Mouse (Mus musculus) heart, adult 8-10 months (tissue): Measurements from ENCODE around the gene Hadhb. TPM values are rescaled to one million over a fixed set of nuclear protein-coding genes. Genes with fewer than 3 reads are reported as not detected.

ENCODE experiments used
- DNase-seq: peaks from one replicate; pipeline ENCODE4 v3.0.0; 2022; ENCODE audit warnings: low spot score
- total RNA-seq, 4 experiments: library from RNA; stranded (reverse); gene quantifications; 2 replicates each; pipeline ENCODE4 v1.2.4; 2022

Gene Hadhb
- total RNA-seq = 1,000 to 10,000 TPM; 2,312 to 2,801 (median 2,464) TPM

DNA sequence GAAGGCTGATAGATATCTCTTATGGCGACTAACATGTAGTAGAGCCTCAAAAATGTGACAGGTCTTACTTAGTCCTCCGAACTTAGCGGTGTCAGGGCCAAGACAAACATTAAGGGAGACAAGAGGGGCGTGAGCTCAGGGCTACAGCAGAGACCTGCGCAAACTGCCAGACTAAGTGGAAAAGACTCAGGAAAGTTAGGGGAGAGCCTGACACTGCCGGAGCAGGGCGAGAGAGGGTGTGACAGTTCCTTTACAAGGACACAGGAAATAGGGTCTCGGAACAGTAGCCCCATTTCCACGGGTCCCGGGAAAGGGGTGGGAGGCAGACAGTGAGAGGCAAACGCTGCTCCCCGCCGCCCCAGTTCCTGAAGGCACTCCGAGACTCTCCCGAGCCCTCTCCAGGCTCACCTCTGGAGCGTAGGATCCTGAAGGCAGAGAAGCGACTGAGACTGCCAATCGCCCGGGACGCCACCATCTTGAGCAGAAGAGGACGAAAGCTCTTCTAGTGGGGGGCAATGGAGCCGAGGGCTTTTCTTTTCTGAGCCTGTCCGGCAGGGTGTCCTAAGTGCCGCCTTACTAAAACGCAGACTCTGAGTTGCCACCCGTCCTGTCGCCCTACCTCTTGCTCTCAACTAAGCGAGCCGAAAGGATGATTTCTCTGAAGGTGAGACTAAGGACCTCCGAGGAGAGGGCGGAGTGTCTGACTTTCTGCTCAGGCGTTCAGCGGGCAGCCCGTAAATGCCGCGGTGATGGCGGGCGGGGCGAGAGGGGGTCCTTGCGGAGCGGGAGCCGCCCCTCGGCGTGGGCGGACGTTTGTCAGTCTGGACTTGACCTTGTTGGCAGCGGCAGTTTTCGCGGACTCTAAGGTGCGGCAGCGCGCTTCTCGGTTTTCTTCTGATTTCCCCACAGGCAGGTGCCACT, at the start of gene Hadhb, which contains the start of gene Hadha:
Gene Hadhb (plus strand): TSS at position 775 of the 921 bp plus-strand sequence.
Gene Hadha (minus strand): TSS at position 689 of the 921 bp plus-strand sequence.
- peak; percentile 93 for DNase-seq

GRCm38 (mm10) chr5:30105668-30106300, 49.3 kb upstream of the Hadhb start, which contains the start of gene 3110082J24Rik:
3110082J24Rik (minus strand) TSS chr5:30106086.
- DNase-seq = no peak

- DNase-seq = no peak
These were observed 48.3 kb upstream of the Hadhb start for GRCm38 (mm10) chr5:30106756-30107155.

GRCm38 (mm10) chr5:30107186-30107585, 47.9 kb upstream of the Hadhb start:
- no peak for DNase-seq

GRCm38 (mm10) chr5:30107611-30108041, 47.4 kb upstream of the Hadhb start:
- no peak for DNase-seq

DNA sequence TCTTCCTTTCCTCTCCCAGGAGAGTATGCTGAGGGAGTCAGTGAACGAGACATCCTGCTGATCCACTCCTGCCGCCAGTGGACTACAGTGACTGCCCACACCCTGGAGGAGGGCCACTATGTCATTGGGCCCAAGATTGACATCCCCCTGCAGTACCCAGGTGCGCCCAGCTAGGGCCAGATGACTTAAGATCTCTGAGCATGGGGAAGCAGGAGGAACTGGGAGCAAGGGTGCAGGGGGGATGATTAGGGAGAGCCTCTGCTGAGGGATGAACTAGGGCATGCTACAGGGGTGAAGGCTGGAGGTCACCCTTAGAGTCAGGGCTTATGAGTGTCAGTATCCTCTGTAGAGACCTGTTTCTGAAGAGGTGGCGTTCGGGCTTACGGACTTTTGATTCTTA, 46.8 kb upstream of the Hadhb start:
- no peak for DNase-seq

GRCm38 (mm10) chr5:30109899-30110298, 45.1 kb upstream of the Hadhb start:
- DNase-seq = no peak

GRCm38 (mm10) chr5:30110371-30111060, 44.5 kb upstream of the Hadhb start:
- no peak for DNase-seq

DNA sequence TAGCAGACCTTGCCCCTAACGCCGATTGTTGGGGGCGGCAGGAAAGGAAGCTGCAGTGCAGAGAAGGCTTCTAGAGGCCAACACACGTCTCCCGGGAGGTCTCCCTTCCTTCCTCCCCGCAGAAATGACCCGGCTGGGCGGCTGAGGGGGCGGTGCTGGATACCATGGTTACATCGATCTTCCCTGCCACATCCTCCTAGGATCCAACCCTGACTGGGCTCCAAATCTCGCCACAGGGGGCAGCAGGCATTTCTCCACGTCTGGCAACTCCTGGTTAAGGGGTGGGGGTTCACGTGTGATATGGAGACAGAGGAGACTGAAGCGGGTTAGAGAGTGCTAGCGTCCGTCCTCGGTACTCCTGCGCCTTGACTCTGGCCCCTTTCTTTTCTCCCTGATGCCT, 43.9 kb upstream of the Hadhb start:
- peak; percentile 29 for DNase-seq

- no peak for DNase-seq
These were observed 43.3 kb upstream of the Hadhb start for GRCm38 (mm10) chr5:30111771-30112170.

DNA sequence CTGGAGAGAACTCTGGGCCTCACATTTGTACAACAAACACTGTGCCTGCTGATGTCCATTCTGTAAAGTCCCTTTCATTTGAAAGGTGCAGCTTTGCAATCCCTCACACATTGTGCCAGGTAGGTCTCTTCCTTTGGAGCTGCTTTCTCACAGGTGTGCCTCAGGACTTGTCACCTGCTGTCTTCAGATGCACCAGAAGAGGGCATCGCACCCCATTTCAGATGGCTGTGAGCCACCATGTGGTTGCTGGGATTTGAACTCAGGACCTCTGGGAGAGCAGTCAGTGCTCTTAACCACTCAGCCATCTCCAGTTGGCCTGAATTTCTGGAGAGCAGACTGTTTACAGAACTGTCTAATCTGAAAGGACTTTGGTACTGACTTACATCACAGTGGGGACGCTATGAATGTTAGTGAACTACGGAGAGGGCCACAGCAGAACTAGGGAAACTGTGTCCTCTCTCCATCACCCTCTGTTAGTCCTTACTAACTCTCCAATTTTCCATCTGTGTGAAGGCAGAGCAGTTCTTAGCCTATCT, 42.4 kb upstream of the Hadhb start:
- no peak for DNase-seq

DNA sequence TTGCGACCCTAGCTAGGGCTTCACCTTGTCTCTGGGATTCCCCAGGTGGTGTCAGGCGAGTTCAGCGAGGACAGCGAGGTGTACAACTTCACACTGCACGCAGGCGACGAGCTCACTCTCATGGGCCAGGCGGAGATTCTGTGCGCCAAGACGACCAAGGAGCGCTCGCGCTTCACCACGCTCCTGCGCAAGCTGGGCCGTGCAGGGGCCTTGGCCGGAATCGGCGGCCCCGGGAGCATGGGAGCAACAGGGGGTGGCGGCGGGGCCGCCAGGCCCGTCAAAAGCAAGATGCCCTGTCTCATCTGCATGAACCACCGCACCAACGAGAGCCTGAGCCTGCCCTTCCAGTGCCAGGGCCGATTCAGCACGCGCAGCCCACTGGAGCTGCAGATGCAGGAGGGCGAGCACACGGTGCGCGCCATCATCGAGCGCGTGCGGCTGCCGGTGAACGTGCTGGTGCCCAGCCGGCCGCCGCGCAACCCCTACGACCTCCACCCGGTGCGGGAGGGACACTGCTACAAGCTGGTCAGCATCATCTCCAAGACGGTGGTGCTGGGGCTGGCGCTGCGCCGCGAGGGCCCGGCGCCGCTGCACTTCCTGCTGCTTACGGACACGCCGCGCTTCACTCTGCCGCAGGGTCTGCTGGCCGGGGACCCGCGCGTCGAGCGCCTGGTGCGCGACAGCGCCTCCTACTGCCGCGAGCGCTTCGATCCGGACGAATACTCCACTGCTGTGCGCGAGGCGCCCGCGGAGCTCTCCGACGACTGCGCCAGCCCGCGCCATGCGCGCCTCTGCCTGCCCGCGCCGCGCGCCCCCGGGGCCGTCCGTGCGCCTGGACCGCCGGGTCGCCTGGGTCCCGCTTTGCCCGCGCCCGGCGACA, 40.9 kb upstream of the Hadhb start:
- peak; percentile 33 for DNase-seq

- DNase-seq = no peak
These were observed 40.3 kb upstream of the Hadhb start for GRCm38 (mm10) chr5:30114761-30115140.

GRCm38 (mm10) chr5:30115718-30116117, 39.3 kb upstream of the Hadhb start:
- DNase-seq = no peak

DNA sequence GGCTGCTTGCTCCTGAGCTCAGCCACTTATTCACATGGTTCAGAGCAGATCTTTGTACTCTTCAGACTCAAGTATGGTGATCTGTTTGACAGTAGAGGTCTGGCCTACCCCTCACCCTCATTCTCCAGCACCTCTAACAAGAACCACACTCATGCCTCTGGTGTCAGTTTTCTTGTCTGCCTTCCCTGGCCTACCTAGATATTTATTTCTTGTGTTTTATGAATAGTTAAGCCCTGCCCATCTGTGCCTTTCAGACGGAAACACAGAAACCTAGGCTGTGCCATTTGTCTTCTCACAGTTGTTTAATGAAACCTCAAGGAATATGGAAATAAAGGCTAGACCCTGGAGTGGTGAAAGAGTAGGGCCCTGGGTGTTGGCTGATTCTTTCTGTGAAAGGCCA, 37.0 kb upstream of the Hadhb start:
- no peak for DNase-seq

GRCm38 (mm10) chr5:30119163-30119562, 35.9 kb upstream of the Hadhb start:
- no peak for DNase-seq

GRCm38 (mm10) chr5:30120106-30120505, 34.9 kb upstream of the Hadhb start:
- no peak for DNase-seq

DNA sequence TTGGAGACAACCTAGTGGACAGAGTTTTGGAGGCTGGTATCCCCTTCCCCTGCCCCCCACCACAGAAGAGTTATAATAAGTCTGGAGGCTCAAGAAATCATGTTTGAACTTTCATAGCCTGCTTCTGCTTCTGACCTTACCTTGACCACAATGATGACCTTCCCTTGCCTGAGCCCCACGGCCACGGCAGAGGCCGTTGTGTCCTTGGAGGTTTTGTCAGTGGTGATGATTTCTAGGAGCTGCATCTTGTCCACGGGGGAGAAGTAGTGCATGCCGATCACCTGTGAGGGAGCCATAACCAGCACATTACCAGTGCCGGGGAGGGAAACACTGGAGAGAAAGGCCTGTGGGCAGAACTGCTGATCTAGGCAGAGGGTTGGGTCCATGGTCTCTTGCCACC, 32.6 kb upstream of the Hadhb start:
- no peak for DNase-seq

DNA sequence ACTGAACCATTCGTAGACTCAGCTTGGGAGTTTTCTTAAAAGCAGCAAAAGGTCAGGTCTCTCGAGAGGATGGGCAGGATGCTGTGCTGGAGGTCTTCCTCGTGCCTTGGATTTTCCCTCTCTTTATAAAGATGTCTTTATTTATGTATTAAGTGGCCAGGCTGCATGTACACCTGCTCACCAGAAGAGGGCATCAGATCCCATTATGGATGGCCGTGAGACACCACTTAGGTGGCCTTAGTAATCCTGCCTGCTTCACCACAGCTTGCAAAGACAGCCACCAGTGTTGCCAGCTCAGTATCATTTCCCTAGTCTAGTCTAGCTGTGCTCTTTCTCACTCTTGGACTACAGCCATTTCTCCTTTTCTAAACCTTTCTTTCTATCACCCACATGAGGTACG, 29.5 kb upstream of the Hadhb start:
- DNase-seq = no peak

DNA sequence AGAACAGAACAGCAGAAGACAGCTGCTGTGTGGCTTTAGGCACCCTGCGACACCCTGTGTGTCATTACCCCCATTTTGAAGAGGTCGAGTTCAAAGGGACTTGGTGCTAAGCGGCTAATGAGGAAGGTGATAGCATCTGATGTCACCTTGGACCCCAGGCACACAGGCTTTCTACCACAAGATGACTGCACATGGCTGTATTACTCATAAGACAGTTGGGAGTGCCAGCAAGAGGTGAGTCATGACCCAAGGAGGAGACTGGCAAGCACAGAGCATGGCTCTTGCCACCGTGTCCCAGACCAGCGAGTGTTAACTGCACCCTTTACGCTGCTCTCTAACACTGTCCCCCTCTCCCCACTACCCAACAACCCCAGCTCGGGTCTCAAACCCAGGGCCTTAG, 28.3 kb upstream of the Hadhb start:
- DNase-seq = no peak
